Mouse (Mus musculus) spleen, postnatal 10 days (tissue): ENCODE measurements around the gene Cyp39a1.

Experiments used
- DNase-seq, 2 experiments: peaks; one replicate each; pipeline ENCODE4 v3.0.0; 2021 to 2022; ENCODE audit warnings: low spot score in 2 of 2

Gene Cyp39a1

DNA sequence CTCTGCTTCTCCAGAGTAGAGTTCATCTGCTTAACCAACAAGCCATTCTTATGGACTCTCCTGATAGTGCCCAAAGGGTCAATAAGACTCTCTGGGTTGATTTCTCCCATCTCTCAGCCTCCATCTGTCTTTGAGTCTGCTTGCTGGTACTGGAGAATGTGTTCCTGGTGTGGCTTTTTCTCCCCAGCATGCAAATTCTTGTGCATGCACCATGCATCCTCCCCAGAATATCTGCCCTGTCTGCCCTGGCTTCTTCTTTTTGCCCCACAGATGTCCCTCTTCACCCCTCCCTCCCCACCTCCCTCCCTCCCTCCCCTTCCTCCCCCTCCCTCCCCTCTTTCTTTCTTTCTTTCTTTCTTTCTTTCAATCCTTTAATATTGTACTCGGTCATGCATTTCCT, 10.1 kb downstream of the Cyp39a1 start:
- DNase-seq = peak in 1 of 2 experiments; percentile 25

DNA sequence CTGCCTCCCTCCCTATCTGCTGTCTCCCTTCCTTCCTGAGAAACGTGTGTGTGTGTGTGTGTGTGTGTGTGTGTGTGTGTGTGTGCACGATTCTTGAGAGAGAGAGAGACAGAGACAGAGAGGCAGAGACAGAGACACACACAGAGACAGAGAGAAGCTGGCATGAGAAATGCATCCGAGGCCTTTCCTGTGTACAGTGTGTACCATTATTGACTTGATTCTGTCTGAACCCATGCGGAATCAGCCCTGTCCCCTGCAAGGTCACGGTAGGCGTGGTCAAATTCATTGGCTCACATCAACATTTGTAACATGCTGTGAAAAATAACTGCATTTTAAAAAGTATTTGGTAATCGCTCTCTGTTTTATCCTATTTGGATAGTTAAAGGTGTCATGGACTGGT, 16.9 kb downstream of the Cyp39a1 start:
- DNase-seq = no peak

DNA sequence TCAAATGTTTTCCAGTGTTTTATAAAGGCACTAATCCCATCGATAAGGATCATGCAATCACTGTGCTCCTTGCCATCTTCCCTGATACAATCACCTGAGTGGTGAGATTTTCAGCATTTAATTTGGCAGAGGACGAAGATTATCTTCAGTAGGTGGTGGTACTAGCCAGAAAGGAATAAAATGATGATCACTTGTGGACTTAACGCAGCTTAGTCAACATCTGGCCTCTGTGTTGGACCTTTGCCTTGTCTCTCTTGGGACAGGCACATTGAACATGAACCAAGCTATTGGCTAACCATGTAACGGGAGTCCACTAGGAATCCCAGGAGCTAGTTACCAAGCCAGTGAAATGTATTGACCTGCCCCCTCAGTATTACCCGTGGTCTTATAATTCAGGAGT, 17.4 kb downstream of the Cyp39a1 start:
- no peak for DNase-seq

DNA sequence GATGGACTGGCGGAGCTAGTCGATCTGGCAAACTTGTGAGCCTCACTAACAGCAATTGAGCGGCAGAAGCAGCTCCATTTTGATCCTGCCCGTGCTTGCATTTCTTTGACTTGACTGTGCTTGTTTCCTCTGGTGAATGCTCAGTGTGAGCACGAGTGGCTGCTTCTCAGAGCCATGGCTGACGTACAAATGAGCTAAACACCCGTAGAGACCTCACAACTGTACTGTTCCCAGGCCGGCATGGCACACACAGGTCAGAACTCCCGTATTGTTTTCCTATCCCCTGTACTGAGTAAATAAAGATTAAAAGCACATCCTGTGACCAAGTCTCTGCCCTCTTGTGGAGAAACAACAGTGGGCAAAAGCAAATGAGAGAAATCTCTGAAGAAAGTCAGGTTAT, 22.4 kb downstream of the Cyp39a1 start:
- no peak for DNase-seq

DNA sequence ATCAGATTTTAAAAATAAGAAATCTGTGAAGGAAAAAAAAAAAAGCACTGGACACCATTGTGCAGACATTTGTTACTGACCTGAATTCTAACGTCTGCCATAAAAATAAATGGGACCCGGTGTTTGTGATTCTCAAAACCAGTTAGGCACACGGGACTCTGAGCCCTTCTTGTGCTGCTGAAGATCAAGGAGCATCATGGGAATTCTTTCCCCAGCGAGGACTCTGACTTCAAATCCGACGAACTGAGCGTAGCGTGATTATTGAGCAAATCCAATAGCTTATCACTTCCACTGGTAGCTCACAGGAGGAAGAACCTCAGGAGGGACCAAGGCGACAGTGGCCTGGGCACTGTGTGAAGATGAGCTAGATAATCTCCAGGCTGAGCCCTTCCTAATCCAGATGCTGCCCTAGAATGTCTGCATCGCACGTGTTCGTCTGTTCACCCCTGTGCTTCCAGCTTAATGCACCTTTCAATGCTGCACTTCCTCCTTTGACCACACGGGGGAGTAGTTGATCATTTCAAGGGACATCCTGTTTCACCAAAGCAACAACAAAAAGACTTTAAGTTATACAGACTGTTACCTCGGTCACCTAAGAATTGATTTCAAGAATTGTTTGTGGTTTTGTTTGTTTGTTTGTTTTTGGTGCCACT, 31.9 kb downstream of the Cyp39a1 start:
- peak; percentile 49 to 81 for DNase-seq

DNA sequence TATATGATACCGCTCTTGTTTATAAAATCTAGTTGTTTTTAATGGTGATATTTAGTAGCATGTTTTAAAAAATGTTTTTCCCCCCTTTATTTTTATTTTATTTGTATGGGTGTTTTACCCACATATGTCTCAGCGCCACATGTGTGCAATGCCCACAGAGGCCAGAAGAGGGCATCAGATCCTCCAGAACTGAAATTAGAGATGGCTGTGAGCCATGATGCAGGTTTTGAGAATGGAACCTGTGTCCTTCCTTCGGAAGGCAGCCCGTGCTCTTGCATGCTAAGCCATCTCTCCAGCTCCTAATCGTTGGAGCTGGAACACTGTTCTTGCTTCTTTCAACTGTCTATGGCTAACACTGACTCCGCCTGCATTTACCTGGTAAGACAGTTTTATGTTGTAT, 33.8 kb downstream of the Cyp39a1 start:
- peak; percentile 23 to 67 for DNase-seq

DNA sequence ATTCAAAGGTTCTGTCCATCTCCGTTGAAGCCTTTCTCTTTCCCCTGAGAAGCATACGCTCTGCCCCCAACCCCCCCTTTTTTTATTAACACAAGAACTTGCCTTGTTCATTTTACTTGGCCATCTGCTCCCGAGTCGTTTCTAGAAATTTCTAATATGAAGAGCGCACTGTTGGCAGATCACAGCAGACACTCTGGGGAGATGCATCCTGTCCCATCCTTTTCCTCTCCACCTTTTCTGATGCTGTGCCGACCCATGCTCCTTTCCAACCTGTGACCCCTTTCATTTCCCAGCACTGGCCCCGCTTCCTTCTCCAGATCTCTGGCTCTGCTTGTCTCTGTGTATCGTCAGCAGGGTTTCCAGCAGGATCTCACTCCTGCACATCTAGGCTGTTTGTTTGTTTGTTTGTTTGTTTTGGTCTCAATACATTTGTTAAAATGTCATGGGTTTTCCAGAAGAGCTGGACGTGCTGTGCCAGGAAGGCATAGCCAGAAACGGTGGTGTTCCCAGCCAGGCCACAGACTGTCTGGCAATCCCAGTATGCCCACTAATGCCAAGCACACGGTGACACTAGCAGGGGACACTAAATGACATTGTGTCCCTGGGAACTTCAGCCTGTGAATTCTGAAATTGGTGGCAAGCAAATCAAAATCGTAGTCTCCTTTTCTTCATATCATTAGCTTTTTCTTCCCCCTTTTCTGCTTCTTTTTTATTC, 37.1 kb downstream of the Cyp39a1 start:
- no peak for DNase-seq

DNA sequence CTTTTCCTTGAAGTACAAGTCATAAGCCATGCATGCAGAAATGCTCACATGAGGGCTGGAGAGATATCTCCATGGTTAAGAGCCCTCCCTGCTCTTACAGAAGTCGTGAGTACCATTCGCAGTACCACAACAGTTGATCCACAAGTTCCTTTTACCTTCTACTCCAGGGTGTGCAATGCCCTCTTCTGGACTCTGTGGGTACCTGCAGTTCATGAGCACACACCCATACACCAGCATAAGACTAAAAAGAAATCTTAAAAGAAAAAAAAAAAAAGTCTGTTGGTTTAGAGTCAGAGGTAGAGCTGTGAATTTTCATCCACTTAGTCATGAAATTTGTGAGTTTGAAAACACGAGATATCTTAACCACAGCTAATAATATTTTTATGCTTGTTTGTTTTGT, 39.5 kb downstream of the Cyp39a1 start:
- DNase-seq = no peak

DNA sequence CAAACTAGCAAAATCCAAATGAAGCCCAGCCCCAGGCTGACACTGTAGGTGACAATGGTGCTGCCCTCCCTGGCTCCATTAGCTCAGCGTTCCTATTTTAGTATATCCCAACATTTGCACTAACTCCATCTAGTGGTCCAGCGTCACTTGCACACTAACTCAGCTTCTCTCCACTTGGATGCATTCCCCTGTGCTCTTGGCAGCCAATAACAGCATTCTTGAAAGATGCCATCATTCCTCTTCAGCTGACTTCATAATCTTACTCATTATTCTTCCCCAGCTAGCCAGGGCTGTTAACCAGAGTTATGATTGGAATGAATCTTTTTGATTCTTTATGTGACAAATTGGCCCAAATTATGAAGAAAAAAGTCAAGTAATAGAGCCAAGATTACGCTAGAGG, 40.0 kb downstream of the Cyp39a1 start:
- DNase-seq = no peak

DNA sequence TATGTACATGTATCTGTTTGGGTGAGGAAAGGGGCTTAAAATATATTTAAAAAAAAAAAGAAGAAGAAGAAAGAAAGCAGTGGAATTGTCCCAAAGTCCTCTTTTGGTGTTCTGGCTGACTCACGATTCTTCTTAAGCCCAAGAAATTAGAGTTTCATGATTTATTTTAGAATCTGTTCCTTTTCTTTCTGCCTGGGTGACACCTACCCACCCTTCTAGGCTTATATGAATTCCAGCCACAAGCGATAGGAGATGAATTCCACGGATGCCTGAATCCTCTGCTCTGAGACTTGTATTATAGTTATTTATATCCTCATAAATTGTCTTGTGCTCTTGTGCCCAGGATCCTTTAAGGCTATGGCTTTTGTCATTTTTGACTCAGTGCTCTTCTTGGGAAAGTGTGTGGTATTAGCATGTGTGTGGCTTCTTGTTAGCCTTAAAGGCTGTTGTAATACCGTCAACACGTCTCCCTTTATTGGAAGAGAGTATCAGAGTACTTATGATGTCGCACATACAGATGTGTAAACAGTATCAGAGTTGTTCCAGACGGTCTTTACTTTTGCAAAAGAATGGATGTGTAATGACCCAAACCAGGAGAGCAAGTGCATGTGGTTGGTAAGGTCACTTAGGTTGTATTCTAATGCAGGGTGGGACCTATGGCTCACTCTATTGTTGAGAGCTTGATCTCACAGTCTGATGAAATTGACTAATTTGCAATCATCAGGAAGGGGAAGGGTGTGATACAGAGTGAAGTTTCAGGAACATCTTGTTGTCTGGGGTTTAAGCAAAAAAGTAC, 44.5 kb downstream of the Cyp39a1 start:
- no peak for DNase-seq

DNA sequence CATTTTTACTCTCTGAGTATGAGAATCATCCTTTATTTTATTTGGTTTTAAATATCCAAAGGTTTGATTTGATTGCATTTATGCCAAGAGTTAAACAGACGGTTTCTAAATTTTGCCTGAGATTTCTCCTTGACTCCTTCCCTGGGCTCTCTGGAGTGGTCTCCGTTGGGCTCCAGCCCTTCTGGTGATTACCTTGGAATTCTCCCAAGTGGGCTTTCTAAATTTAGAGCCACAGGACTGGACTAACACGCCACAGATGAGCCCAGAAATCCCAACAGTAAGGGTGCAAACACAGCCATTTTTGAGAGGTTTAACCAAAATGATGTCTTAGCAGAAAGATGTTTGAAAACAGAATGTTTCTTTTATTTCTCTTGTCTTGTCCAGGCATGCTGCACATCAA, 47.0 kb downstream of the Cyp39a1 start:
- no peak for DNase-seq

DNA sequence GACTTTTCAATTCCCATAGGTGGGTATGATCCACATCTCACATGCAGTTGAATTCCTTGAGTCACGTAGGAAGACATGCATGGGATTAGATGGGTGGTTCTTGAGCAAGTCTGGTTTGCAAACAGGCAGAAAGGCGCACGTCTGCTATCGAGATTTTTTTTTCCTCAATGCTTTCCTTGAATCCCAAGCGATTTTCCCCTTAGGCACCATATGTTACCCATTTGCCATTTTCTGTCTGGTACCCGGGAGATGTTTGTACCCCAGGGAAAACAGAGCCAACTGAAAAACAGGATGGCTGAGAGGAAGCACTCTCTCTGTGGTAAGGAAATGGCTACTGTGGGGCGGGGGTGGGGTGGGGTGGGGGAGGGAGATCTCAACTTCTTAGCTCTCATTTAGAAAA, 49.4 kb downstream of the Cyp39a1 start:
- DNase-seq = no peak

DNA sequence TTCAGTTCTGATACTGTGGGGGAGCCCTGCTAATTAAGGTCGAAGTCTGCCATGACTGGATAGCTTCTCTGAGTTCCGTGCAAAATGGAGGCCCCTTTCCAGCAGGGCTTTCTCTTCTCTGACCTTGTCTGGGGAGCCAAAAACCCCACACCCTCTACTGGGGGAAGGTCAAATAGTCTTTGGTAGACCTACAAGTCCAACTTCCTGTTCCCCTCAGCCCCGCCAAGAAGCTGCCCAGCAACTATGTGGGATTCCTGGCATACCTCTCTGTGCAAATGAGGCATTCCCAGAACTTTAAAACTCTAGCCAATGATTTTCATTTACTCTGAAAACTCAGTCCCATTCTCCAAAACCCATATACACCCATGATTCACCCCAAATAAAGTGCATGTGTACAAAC, 52.2 kb downstream of the Cyp39a1 start:
- DNase-seq = no peak

DNA sequence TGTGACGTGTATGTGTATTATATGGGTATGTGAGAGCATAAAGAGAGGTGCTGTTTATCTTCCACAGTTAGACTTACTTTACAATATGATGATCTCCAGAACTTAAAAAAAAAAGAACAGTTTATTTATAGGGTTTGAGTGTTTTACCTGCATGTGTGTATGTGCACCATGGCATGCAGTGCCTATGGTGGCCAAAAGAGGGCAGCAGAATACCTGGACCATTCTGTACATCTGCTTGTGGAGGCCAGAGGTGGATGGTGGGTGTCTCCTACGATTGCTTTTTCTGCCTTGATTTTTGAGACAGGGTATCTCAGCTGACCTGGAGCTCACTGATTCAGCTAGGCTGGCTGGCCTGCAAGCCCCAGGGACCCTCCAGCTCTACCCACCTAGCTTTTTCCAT, 57.3 kb downstream of the Cyp39a1 start:
- no peak for DNase-seq

DNA sequence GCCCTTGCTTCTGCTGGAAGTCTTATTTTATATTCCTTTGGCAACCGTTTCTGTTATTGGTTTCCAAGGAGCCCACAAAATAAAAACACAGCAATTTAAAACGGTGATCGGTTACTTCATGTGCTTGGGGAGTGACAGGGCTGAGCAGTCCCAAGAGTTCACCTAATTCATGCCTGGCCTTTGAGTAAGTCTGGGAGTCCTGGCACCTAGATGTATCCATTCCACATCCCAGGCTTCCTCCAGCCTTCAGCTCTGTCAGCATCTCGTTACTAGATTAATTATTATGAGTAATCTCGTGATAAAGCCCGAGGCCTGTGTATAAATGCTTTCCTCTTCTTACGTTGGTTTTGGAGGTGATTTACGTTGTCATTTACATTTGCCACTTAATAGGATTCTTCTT, 64.1 kb downstream of the Cyp39a1 start:
- DNase-seq = no peak

DNA sequence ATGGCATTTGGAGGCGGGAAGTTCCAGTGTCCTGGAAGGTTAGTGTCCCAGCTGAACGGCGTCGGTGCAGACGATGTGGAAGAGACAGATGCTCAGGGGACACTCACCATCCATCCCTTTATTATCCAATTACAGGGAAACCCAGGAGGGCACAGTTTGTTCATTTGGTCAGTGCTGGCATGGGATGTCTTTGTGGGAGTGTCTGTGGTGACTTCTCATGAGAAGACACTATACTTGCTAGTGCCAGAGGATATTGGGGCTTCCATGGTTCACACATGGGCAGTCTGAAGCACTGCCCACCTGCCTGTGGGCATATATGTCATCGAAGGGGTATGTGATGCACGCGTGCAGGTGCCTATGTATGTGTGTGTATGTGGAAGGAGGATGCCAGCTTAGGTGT, 64.8 kb downstream of the Cyp39a1 start:
- no peak for DNase-seq

DNA sequence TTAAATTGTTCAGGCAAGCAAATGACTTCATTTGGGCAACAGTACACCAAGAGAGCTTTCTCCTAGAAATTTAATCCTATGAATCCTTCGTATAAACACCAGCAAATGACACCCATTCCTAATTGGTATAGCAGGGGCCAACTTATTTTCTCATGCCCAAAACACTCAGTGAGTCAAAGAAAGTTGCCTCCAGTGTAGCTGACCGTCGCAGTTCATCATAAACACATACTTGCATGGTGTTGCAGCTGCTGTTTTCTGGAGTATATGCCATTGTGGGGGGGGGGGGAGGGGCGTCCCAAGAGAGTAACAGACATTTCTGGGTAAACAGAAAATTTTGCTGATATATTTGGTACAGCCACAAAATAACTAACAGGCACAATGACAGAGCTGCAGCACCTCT, 67.0 kb downstream of the Cyp39a1 start:
- DNase-seq = no peak

DNA sequence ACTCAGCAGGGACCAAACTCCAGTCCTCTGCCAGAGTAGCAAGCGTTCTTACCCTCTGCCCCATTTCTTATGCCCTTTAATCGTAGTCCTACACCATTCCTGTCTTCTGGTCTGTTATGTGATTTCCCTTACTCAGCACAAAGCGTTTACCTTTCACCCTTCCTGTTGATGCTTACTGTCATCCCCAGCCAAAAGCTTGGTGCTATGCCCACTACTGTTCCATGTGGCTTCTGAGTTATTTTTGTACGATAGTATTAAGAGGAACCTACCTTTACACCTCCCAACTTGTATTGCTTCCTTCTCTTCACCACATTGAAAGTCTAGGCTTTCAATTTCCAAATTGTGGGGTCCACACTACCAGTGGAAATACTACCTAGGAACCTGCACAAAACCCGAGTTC, 76.7 kb downstream of the Cyp39a1 start:
- no peak for DNase-seq

DNA sequence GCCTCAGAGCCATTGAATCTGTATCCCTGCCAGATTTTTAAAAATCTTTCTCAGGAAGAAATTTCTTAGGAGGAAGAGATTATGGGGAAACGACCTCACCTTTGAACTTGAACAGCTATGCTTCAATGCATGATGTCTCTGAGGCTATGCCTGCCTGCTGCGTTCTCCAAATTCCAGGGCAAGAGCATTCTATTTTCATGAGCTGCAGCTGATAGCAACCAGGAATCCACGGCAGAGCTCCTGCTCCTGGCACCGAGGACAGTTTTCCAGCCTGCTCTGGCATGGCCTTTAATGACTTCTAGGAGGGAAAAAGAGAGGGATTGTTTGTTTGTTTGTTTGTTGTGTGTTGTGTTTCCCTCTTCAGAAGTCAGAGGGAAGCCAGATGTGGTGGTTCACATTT, 77.2 kb downstream of the Cyp39a1 start:
- no peak for DNase-seq

DNA sequence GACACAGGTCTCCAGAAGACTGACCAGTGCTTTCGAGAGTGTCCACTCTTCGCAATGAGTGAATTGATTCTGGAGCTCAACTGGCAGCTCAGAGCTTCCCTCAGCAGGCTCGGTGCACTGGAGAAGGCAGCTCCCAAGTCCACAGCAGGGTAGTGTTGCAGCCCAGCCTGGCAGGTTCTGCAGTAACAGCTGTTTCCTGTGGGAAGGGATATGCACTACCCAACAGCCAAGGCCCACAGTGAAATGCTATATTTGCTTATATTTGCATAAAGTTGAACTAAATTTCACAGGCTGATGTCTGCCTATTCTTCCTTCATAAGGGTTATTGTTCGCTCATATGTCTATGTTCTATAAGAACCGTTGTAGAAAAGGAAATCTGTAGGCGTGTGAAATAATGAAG, 83.9 kb downstream of the Cyp39a1 start:
- no peak for DNase-seq

DNA sequence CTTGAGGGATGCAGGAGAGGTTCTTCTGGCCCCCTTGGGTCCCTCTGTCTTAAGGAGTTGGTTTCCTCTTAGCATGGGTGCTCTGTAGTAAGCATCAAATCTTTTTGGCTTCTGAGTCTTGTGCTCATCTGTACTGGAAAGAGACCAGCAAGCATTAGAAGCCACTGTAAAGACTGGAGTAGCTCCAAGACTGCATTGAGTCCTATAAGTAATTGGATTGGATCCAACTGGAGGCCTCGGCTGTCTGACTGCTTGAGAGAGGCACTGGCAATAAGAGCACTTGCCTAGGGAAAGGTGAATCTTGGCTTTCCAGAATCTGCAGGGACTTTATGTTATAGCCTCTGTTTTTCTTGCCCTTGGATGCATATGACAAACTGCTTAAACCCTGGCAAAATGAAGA, 85.6 kb downstream of the Cyp39a1 start:
- no peak for DNase-seq

DNA sequence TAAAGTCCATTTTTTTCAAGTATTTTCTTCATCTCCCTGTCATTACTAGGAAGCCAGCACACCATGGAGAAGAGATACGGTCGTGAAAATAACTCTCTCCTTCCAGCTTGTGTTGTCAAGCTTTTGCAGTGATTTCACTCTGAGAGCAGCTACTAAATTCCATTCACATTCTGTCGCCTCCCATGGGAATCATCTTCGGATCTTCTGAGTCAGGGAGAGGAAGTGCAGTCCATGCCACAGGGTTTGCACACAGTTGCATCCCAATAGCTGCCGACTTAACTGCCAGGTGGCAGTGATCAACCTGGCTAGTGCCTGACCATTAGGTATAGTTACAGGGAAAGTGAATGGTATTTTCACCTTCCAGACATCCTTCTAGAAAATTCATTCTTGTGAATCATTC, 87.5 kb downstream of the Cyp39a1 start:
- DNase-seq = no peak
